Mouse (Mus musculus): ENCODE measurements around the gene Mrvi1. TPM values are rescaled to one million over a fixed set of nuclear protein-coding genes. Genes with fewer than 3 reads are reported as not detected.
A peak's percentile ranks its signal among the peaks of the same experiment; 100 is the strongest.

The Mrvi1 gene
- polyA plus RNA-seq, 1 experiment = 1.2 TPM

- no peak overlapping the region for H3ac ChIP-seq (ENCODE audit: control insufficient read depth, insufficient read length)
- H3K4me2 ChIP-seq (ENCODE audit: low read depth) = no peak overlapping the region
- no peaks in the 10 kb centered on the region for H3K79me2 ChIP-seq (ENCODE audit: control insufficient read depth, insufficient read depth)
- no peak overlapping the region for H3K4me3 ChIP-seq
- no peaks in the 10 kb centered on the region for H3K36me3 ChIP-seq (ENCODE audit: control insufficient read depth, insufficient read depth)
- H3K27me3 ChIP-seq (ENCODE audit: control insufficient read depth, insufficient read depth, insufficient read length) = no peaks in the 10 kb centered on the region
- TF ChIP-seq E2F4 (IDR thresholded peaks at IDR 0.05; ENCODE audit: insufficient read depth) = no peak
These were observed 105.3 kb downstream of the Mrvi1 start for GRCm38 (mm10) chr7:110876965-110877364.

- TF ChIP-seq TCF12 (IDR thresholded peaks at IDR 0.05; ENCODE audit: insufficient read depth, poor library complexity, severe bottlenecking) = no peak
- TF ChIP-seq SRF (IDR thresholded peaks at IDR 0.05; ENCODE audit: control insufficient read depth, insufficient read length, low read depth) = no peak
- no peak for TF ChIP-seq POLR2A (IDR thresholded peaks at IDR 0.05; ENCODE audit: insufficient read length, low read depth)
- peak in 2 of 3 experiments; percentile 52 to 53 for TF ChIP-seq MYOD1 (IDR thresholded peaks at IDR 0.05; ENCODE audit: control insufficient read depth in 1 of 3, insufficient read length in 2 of 3, low read depth in 2 of 3)
- TF ChIP-seq POLR2AphosphoS2 (IDR thresholded peaks at IDR 0.05; ENCODE audit: insufficient read length, low read depth) = no peak
- no peak for TF ChIP-seq CEBPB (IDR thresholded peaks at IDR 0.05; ENCODE audit: insufficient read depth, poor library complexity, severe bottlenecking)
- Histone ChIP-seq H3K4me2 (ENCODE audit: low read depth) (peak overlapping the region; percentile 32), H3K27me3 (ENCODE audit: control insufficient read depth, insufficient read depth, insufficient read length) (no peaks in the 10 kb centered on the region), H3K79me2 (ENCODE audit: control insufficient read depth, insufficient read depth) (no peaks in the 10 kb centered on the region), H3K4me3 (no peak overlapping the region), H3ac (ENCODE audit: control insufficient read depth, insufficient read length) (no peak overlapping the region), H3K36me3 (ENCODE audit: control insufficient read depth, insufficient read depth) (no peaks in the 10 kb centered on the region)
These were observed 113.5 kb downstream of the Mrvi1 start for GRCm38 (mm10) chr7:110868807-110869206.

- Histone ChIP-seq H3K4me2 (ENCODE audit: low read depth) (no peak overlapping the region), H3K27me3 (ENCODE audit: control insufficient read depth, insufficient read depth, insufficient read length) (no peaks in the 10 kb centered on the region), H3K4me3 (no peak overlapping the region), H3K36me3 (ENCODE audit: control insufficient read depth, insufficient read depth) (no peaks in the 10 kb centered on the region), H3ac (ENCODE audit: control insufficient read depth, insufficient read length) (no peak overlapping the region), H3K79me2 (ENCODE audit: control insufficient read depth, insufficient read depth) (no peaks in the 10 kb centered on the region)
- TF ChIP-seq CEBPB (IDR thresholded peaks at IDR 0.05; ENCODE audit: insufficient read depth, poor library complexity, severe bottlenecking) (no peak), MAX (IDR thresholded peaks at IDR 0.05; ENCODE audit: low read depth) (no peak), E2F4 (IDR thresholded peaks at IDR 0.05; ENCODE audit: insufficient read depth) (no peak), SRF (IDR thresholded peaks at IDR 0.05; ENCODE audit: control insufficient read depth, insufficient read length, low read depth) (no peak), MYOD1 (IDR thresholded peaks at IDR 0.05; ENCODE audit: control insufficient read depth in 1 of 3, insufficient read length in 2 of 3, low read depth in 2 of 3) (no peak), POLR2AphosphoS2 (IDR thresholded peaks at IDR 0.05; ENCODE audit: insufficient read length, low read depth) (no peak), TCF3 (IDR thresholded peaks at IDR 0.05; ENCODE audit: insufficient read length, low read depth) (no peak)
These were observed 115.1 kb downstream of the Mrvi1 start for GRCm38 (mm10) chr7:110867116-110867515.

GRCm38 (mm10) chr7:110866021-110866420 is 116.2 kb downstream of the Mrvi1 start:
- Histone ChIP-seq H3K36me3 (ENCODE audit: control insufficient read depth, insufficient read depth) (no peaks in the 10 kb centered on the region), H3K79me2 (ENCODE audit: control insufficient read depth, insufficient read depth) (no peaks in the 10 kb centered on the region), H3K4me3 (no peak overlapping the region), H3ac (ENCODE audit: control insufficient read depth, insufficient read length) (no peak overlapping the region), H3K27me3 (ENCODE audit: control insufficient read depth, insufficient read depth, insufficient read length) (no peaks in the 10 kb centered on the region), H3K4me2 (ENCODE audit: low read depth) (no peak overlapping the region)
- no peak for TF ChIP-seq TCF12 (IDR thresholded peaks at IDR 0.05; ENCODE audit: insufficient read depth, poor library complexity, severe bottlenecking)
- TF ChIP-seq E2F4 (IDR thresholded peaks at IDR 0.05; ENCODE audit: insufficient read depth) = no peak
- TF ChIP-seq REST (IDR thresholded peaks at IDR 0.05; ENCODE audit: insufficient read depth, insufficient read length) = no peak
- no peak for TF ChIP-seq USF1 (IDR thresholded peaks at IDR 0.05; ENCODE audit: low read depth)
- TF ChIP-seq MAX (IDR thresholded peaks at IDR 0.05; ENCODE audit: low read depth) = no peak
- TF ChIP-seq MYOG (IDR thresholded peaks at IDR 0.05; ENCODE audit: control insufficient read depth in 1 of 3, insufficient read depth in 1 of 3, insufficient read length in 2 of 3, low read depth in 2 of 3) = no peak
- TF ChIP-seq CEBPB (IDR thresholded peaks at IDR 0.05; ENCODE audit: insufficient read depth, poor library complexity, severe bottlenecking) = no peak
- no peak for TF ChIP-seq MYOD1 (IDR thresholded peaks at IDR 0.05; ENCODE audit: control insufficient read depth in 1 of 3, insufficient read length in 2 of 3, low read depth in 2 of 3)
- no peak for TF ChIP-seq POLR2A (IDR thresholded peaks at IDR 0.05; ENCODE audit: insufficient read length, low read depth)
- no peak for TF ChIP-seq SRF (IDR thresholded peaks at IDR 0.05; ENCODE audit: control insufficient read depth, insufficient read length, low read depth)
- TF ChIP-seq TCF3 (IDR thresholded peaks at IDR 0.05; ENCODE audit: insufficient read length, low read depth) = no peak
- TF ChIP-seq POLR2AphosphoS2 (IDR thresholded peaks at IDR 0.05; ENCODE audit: insufficient read length, low read depth) = no peak

- Histone ChIP-seq H3K27me3 (ENCODE audit: control insufficient read depth, insufficient read depth, insufficient read length) (no peaks in the 10 kb centered on the region), H3K36me3 (ENCODE audit: control insufficient read depth, insufficient read depth) (no peaks in the 10 kb centered on the region), H3K79me2 (ENCODE audit: control insufficient read depth, insufficient read depth) (no peaks in the 10 kb centered on the region), H3K4me3 (no peak overlapping the region), H3ac (ENCODE audit: control insufficient read depth, insufficient read length) (no peak overlapping the region), H3K4me2 (ENCODE audit: low read depth) (no peak overlapping the region)
- no peak for TF ChIP-seq TCF12 (IDR thresholded peaks at IDR 0.05; ENCODE audit: insufficient read depth, poor library complexity, severe bottlenecking)
- TF ChIP-seq TCF3 (IDR thresholded peaks at IDR 0.05; ENCODE audit: insufficient read length, low read depth) = no peak
- no peak for TF ChIP-seq MAX (IDR thresholded peaks at IDR 0.05; ENCODE audit: low read depth)
- no peak for TF ChIP-seq MYOG (IDR thresholded peaks at IDR 0.05; ENCODE audit: control insufficient read depth in 1 of 3, insufficient read depth in 1 of 3, insufficient read length in 2 of 3, low read depth in 2 of 3)
- no peak for TF ChIP-seq E2F4 (IDR thresholded peaks at IDR 0.05; ENCODE audit: insufficient read depth)
- TF ChIP-seq SRF (IDR thresholded peaks at IDR 0.05; ENCODE audit: control insufficient read depth, insufficient read length, low read depth) = no peak
- TF ChIP-seq POLR2A (IDR thresholded peaks at IDR 0.05; ENCODE audit: insufficient read length, low read depth) = no peak
- TF ChIP-seq REST (IDR thresholded peaks at IDR 0.05; ENCODE audit: insufficient read depth, insufficient read length) = no peak
- no peak for TF ChIP-seq USF1 (IDR thresholded peaks at IDR 0.05; ENCODE audit: low read depth)
- no peak for TF ChIP-seq CEBPB (IDR thresholded peaks at IDR 0.05; ENCODE audit: insufficient read depth, poor library complexity, severe bottlenecking)
- TF ChIP-seq MYOD1 (IDR thresholded peaks at IDR 0.05; ENCODE audit: control insufficient read depth in 1 of 3, insufficient read length in 2 of 3, low read depth in 2 of 3) = no peak
- no peak for TF ChIP-seq POLR2AphosphoS2 (IDR thresholded peaks at IDR 0.05; ENCODE audit: insufficient read length, low read depth)
These were observed 116.7 kb downstream of the Mrvi1 start for GRCm38 (mm10) chr7:110865570-110865969.
